Mouse (Mus musculus) forebrain, embryonic 13.5 days (tissue): ENCODE results near the gene Arcn1. TPM values are rescaled to one million over a fixed set of nuclear protein-coding genes. Genes with fewer than 3 reads are reported as not detected.
A peak's percentile ranks its signal among the peaks of the same experiment; 100 is the strongest.

Source experiments
- ATAC-seq: fragments of 200-750 bp; cut with Nextera tagmentation; 2 replicates; pipeline ENCODE4 v1.8.0; 2017
- H3K27ac ChIP-seq: fragments of 300-500 bp; sonication (generic); 2 replicates; pipeline ENCODE4 v1.5.1; 2015; ENCODE audit warnings: inconsistent platforms, mild to moderate bottlenecking, moderate library complexity
- H3K27me3 ChIP-seq: fragments of 300-500 bp; sonication (generic); 2 replicates; pipeline ENCODE4 v1.6.1; 2015; ENCODE audit warnings: mild to moderate bottlenecking, inconsistent platforms
- H3K36me3 ChIP-seq: fragments of 300-500 bp; sonication (generic); 2 replicates; pipeline ENCODE4 v1.6.1; 2015; ENCODE audit warnings: mild to moderate bottlenecking, inconsistent platforms; ENCODE audit not compliant: poor library complexity, severe bottlenecking
- H3K4me1 ChIP-seq: fragments of 300-500 bp; sonication (generic); 2 replicates; pipeline ENCODE4 v1.6.1; 2015; ENCODE audit warnings: inconsistent platforms
- H3K4me2 ChIP-seq: fragments of 300-500 bp; sonication (generic); 2 replicates; pipeline ENCODE4 v1.6.1; 2015; ENCODE audit warnings: inconsistent platforms, mild to moderate bottlenecking, moderate library complexity
- H3K4me3 ChIP-seq: fragments of 300-500 bp; sonication (generic); 2 replicates; pipeline ENCODE4 v1.5.1; 2015; ENCODE audit warnings: mild to moderate bottlenecking, inconsistent platforms
- H3K9ac ChIP-seq: fragments of 300-500 bp; sonication (generic); 2 replicates; pipeline ENCODE4 v1.6.1; 2015; ENCODE audit warnings: mild to moderate bottlenecking, inconsistent platforms
- H3K9me3 ChIP-seq: fragments of 300-500 bp; sonication (generic); replicated peaks from 2 replicates; pipeline ENCODE4 v1.6.1; 2016; ENCODE audit warnings: inconsistent platforms
- WGBS: fragments of 180-500 bp; shearing (Covaris S2); methylation state at CpG from one replicate; pipeline ENCODE4 v1.1.7; 2015; 5-methylcytosine and 5-hydroxymethylcytosine counted together
- polyA plus RNA-seq: library from polyadenylated mRNA; unstranded; fragments of >200 nt; fragmentation: Nextera tagmentation; extraction: Ambion mirVana; gene quantifications from 2 replicates; pipeline ENCODE4 v1.2.1, GENCODE M21; 2015

Arcn1 gene
- polyA plus RNA-seq, 1 experiment from 2014 or later: 132 TPM

DNA sequence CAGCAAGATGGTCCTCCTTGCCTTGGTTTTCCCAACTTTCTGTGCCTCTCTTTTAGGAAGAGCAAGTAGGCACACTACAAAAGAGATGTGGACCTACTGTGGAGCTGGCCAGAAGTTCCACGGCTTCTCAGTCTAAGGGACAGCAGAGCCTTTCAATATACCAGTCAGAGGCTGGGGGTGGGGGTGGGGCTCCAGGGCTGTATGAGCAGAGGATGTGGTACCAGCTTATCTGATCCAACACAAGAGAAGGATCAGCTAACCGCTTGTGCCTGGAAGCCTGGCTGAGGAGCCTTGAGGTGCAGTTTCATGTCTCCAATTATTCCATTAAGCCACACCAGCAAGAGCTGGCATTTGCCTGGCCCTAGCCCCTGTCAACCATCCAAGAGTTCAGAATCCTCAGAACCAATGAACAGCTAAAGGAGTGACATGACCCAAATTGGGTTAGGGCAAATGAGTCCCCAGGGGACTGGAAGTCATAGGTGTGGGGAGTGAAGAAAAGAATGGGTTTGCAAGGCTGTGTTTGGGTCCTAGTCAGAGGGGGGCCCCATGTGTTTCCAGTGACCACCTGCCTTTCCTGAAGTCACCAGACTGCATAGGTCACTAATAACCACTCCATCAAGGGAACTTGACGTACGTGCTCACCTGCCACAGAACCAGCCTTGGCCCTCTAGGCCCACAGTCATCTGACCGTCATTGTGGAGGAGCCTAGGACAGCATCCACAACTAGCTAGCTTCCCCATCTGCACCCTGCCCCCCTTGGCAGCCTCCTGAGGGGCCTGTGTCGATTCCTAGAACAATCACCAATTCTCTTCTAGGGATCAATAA is 50.4 kb downstream of the Arcn1 start:
- Histone ChIP-seq H3K27me3 (no peaks in the 10 kb centered on the region), H3K36me3 (peaks cover 54% of the 10 kb centered on the region), H3K27ac (no peak overlapping the region), H3K4me1 (peaks cover 37% of the 10 kb centered on the region), H3K9me3 (no peaks in the 10 kb centered on the region), H3K4me2 (no peak overlapping the region), H3K9ac (no peak overlapping the region; the same call in 1 of the 2 replicates), H3K4me3 (no peak overlapping the region)
- no peak for ATAC-seq
- WGBS: 87% methylated on average over 6 of the region's 6 CpGs

DNA sequence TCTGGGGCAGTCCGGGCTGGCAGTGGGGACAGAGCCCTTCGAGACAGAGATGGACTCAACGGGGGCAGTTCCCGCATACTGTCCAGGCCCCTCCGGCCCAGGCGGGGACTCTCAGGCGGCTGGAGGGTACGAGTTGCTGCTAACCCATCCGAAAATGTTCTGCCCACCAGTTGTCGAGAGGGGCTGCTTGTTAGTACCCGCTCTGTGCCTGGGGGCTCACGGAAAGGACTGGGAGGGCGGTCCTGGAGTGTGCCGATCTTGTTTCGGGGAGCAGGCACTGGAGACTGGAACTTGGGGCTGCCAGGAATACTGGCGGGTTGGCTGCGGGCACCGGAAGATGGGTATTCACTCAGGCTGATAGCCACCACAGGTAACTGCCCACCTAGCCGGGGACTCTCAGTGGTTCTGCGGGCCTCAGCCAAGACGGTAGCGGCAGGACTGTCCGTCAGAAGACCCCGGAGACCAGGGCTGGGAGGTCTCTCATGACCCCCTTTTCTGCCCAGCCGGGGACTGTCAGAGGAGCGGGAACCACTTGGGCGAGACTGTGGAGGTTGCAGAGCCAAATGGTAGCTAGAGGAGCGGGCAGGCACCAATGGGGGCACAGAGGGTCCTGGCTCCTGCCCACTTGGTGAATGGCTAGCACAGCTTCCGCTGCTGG is 51.8 kb downstream of the Arcn1 start:
- no peak for ATAC-seq
- Histone ChIP-seq H3K9me3 (no peaks in the 10 kb centered on the region), H3K4me3 (no peak overlapping the region), H3K9ac (no peak overlapping the region), H3K27ac (no peak overlapping the region), H3K27me3 (no peaks in the 10 kb centered on the region), H3K36me3 (peaks cover 67% of the 10 kb centered on the region), H3K4me2 (no peak overlapping the region), H3K4me1 (peaks cover 32% of the 10 kb centered on the region)
- 93% methylated on average over 29 of the region's 29 CpGs for WGBS

DNA sequence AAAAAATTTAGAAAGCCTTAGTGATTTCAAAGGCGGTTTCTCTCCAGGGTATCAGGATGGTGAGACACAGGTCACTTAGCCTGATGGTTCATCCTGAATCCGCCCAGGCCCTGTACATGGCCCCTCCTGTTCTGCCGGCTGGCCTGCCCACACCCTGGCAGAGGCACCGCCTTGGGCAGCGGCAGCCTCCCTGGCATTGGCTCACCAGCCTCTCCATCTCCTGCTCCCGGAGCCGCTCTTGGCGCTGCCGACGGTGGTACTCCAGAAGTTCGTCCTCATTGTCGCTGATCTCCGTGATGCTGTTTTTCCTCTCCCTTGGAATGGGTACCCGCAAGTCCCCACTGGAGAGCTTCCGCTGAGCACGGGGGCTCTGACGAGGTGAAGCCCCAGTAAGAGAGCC is 52.5 kb downstream of the Arcn1 start:
- no peak overlapping the region for H3K4me3 ChIP-seq
- WGBS: 84% methylated on average over 17 of the region's 17 CpGs
- no peak overlapping the region for H3K9ac ChIP-seq
- peaks cover 75% of the 10 kb centered on the region for H3K36me3 ChIP-seq
- H3K4me1 ChIP-seq: peaks cover 25% of the 10 kb centered on the region
- no peak overlapping the region for H3K27ac ChIP-seq
- H3K4me2 ChIP-seq: no peak overlapping the region
- ATAC-seq: no peak
- no peaks in the 10 kb centered on the region for H3K27me3 ChIP-seq
- H3K9me3 ChIP-seq: no peaks in the 10 kb centered on the region

DNA sequence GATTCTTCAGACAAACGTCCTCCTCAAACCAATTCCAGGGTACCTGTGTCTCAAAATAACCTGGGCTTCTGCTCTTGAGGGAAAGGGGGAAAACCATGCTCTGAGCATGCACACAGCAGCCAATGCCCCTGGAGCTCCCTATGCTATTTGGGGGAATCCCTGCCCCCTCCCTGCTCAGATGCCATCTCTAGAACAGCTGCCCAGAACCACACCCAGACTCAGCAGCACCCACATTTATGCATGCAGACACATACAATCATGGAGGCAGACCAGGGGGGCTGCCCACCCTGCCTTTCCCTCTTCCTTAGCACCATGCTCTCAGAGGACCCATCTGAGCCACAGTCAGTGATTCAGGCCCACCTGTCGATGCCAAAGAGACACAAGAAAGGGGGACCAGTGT is 54.1 kb downstream of the Arcn1 start:
- Histone ChIP-seq H3K27ac (no peak overlapping the region), H3K36me3 (peaks cover 83% of the 10 kb centered on the region), H3K27me3 (no peaks in the 10 kb centered on the region), H3K9ac (no peak overlapping the region), H3K4me2 (no peak overlapping the region), H3K4me1 (peaks cover 23% of the 10 kb centered on the region), H3K4me3 (no peak overlapping the region), H3K9me3 (no peaks in the 10 kb centered on the region)
- 75% methylated on average over 2 of the region's 2 CpGs for WGBS
- no peak for ATAC-seq

DNA sequence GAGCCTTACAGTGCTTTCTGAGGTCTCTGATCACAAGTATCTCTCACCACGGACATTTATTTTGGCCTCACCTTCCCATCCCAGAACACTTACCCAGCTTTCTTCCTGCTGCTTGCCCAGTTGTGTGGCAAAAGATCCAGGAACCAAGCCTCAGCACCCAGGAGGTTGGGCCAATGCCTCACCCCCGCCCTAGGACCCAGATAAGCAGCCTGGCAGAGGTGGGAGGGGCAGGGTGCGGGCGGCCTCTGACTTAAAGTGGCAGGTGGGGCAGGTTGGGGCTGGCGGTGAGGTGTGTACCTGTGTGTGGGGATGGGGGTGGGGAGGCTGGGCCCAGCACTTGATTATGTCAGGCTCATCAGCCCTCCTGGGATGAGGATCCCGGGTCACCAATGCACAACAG is 54.6 kb downstream of the Arcn1 start:
- Histone ChIP-seq H3K27ac (no peak overlapping the region), H3K27me3 (no peaks in the 10 kb centered on the region), H3K9ac (no peak overlapping the region), H3K36me3 (peaks cover 83% of the 10 kb centered on the region), H3K4me2 (no peak overlapping the region), H3K4me3 (no peak overlapping the region), H3K4me1 (peaks cover 24% of the 10 kb centered on the region), H3K9me3 (no peaks in the 10 kb centered on the region)
- ATAC-seq: no peak
- WGBS: 92% methylated on average over 6 of the region's 6 CpGs

DNA sequence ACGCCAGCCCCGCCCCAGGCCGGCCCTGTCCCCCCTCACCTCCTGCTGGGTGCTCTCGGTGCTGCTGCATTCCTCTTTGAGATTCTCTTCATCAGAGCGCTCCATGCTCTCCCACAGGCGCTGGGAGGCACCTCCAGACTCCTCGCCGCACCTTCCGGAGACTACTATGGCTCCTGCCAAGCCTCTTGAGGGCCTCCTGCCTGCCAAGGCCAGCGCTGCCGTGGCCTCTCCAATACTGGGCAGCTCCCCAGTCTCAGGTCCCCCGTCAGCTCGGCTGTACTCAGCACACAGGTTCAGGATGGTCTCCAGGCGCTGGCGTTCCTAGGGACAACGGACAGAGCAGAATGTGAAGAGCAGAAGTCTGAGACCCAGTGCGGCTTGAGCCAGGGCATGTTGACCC is 56.0 kb downstream of the Arcn1 start:
- Histone ChIP-seq H3K4me3 (no peak overlapping the region), H3K27me3 (no peaks in the 10 kb centered on the region), H3K36me3 (peaks cover 82% of the 10 kb centered on the region), H3K9me3 (no peaks in the 10 kb centered on the region), H3K27ac (no peak overlapping the region), H3K4me2 (no peak overlapping the region), H3K4me1 (peaks cover 26% of the 10 kb centered on the region), H3K9ac (no peak overlapping the region)
- 69% methylated on average over 17 of the region's 17 CpGs for WGBS
- ATAC-seq: no peak

DNA sequence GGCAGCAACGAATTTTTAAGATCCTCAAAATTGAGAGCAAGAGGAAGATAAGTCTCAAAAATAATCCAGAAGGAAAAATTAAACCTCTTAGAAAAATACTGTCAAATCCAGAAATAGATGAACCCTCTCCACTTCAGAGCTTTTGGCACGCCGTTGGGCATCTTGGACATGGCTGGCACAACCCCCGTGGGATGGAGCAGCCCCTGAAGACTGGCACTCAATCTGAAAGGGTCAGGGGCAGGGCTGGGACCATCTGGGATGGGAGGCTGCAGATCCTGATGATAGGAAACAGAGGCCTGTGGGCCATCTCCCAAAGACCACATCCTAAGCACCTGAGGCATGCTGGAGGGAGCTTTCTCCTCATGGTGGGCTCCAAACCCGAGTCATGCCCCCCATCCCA is 57.4 kb downstream of the Arcn1 start:
- no peak overlapping the region for H3K4me3 ChIP-seq
- ATAC-seq: no peak
- H3K36me3 ChIP-seq: peaks cover 82% of the 10 kb centered on the region
- H3K27me3 ChIP-seq: no peaks in the 10 kb centered on the region
- H3K9ac ChIP-seq: no peak overlapping the region; the same call in 1 of the 2 replicates
- no peak overlapping the region for H3K27ac ChIP-seq
- H3K9me3 ChIP-seq: no peaks in the 10 kb centered on the region
- WGBS: 86% methylated on average over 5 of the region's 5 CpGs
- no peak overlapping the region for H3K4me2 ChIP-seq
- peaks cover 26% of the 10 kb centered on the region for H3K4me1 ChIP-seq

DNA sequence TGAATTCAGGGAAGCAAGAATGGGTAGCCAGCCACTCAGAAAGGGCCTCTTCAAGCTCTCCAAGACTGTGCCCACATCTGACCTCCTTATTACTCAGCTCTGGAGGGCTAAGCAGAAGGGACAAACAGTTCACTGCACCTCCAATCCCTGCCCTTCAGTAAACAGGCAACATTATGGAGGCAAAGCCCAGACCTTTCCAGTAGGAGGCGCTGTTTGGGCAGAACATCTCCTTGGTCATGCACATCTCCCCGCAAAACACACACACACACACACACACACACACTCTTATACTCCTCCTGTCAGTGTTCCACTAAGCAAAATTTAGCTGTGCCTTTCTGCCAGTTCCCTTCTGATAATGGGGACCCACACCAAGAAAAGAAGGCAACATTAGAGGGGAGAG is 58.0 kb downstream of the Arcn1 start:
- Histone ChIP-seq H3K27ac (no peak overlapping the region), H3K4me3 (no peak overlapping the region), H3K4me2 (no peak overlapping the region), H3K36me3 (peaks cover 82% of the 10 kb centered on the region), H3K9ac (no peak overlapping the region), H3K27me3 (no peaks in the 10 kb centered on the region), H3K9me3 (no peaks in the 10 kb centered on the region), H3K4me1 (peaks cover 26% of the 10 kb centered on the region)
- 50% methylated on average over 2 of the region's 2 CpGs for WGBS
- ATAC-seq: no peak

DNA sequence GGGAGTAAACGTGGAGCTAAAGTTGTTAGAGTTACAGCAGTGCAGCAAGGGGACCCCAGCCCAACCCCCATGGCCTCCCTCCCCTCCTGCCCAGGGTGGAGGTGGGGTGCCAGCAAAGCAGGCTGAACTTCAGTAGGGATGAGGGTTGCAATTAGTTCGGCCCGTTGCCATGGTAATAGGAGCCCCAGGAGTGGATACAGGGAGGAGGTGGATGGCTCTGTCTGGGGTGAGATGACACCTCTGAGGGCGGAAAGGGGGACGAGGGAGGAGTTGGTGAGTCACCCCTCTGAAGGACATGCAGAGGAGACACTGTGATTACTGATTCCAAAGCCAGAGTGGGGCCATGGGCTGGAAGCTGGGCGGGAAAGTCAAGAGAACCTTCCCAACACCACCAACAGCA is 58.7 kb downstream of the Arcn1 start:
- H3K27me3 ChIP-seq: no peaks in the 10 kb centered on the region
- H3K4me3 ChIP-seq: peak overlapping the region; percentile 38
- peak overlapping the region; percentile 74 for H3K4me2 ChIP-seq
- 0 out of 2 replicates have a peak, but pooled peaks have one; percentile 31 for ATAC-seq
- H3K9ac ChIP-seq: peak overlapping the region; percentile 62; the same call in 1 of the 2 replicates
- peaks cover 26% of the 10 kb centered on the region for H3K4me1 ChIP-seq
- H3K9me3 ChIP-seq: no peaks in the 10 kb centered on the region
- 18% methylated on average over 6 of the region's 6 CpGs for WGBS
- H3K36me3 ChIP-seq: peaks cover 84% of the 10 kb centered on the region
- H3K27ac ChIP-seq: no peak overlapping the region

DNA sequence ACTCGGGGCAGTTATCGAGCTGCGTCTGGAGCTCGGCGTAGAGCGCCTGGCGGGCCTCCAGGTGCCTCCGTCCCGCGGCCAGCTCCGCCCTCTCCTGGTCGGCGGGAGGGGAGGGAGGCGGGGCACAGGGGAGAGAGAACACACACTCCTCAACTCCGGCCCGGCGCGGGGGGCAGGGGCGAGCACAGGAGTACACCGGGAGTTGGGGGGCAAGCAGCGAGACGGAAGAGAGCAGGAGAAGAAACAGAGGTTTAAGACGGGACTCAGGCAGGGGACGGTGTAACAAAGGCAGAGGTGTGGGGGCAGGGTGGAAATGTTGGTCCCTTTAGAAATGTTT is 59.2 kb downstream of the Arcn1 start:
- H3K4me2 ChIP-seq: peak overlapping the region; percentile 74
- H3K9me3 ChIP-seq: no peaks in the 10 kb centered on the region
- H3K36me3 ChIP-seq: peaks cover 84% of the 10 kb centered on the region
- peak overlapping the region; percentile 38 for H3K4me3 ChIP-seq
- 2% methylated on average over 24 of the region's 24 CpGs for WGBS
- H3K27me3 ChIP-seq: no peaks in the 10 kb centered on the region
- peaks cover 26% of the 10 kb centered on the region for H3K4me1 ChIP-seq
- H3K9ac ChIP-seq: peak overlapping the region; percentile 62
- ATAC-seq: peak; percentile 76
- no peak overlapping the region; the same call in 1 of the 2 replicates for H3K27ac ChIP-seq

DNA sequence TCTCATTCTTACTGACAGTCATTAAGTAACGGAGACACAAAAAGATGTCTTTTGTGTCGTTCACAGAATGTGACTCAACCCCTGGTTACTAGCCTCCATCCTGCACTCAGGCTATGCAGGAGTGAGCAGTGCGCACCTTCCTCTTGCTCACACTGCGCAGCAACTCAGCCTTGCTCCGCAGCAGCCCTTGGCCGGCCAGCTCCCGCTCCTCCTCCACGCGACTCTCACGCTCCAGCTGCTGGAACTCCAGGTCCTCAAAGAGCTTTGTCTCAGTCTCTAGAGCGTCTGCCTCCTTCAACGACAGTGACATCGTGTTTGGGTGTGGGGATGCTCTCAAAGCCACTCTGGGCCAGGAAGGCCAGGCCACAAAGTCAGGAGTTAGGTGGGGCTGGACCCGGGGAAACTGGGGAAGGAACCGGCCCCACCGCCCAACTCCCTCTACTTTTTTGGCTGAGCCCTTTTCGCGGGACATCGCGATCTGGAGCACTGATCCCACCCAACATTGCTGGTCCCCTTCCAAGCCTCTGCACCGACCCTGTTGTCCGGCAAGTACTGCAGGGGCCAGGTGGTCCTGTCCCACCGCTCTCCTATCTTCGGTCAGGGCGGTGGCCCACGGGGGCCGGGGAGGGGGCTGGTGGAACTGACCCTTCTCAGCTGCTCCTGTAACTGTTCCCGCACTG is 59.8 kb downstream of the Arcn1 start:
- no peak overlapping the region; the same call in 1 of the 2 replicates for H3K27ac ChIP-seq
- H3K27me3 ChIP-seq: no peaks in the 10 kb centered on the region
- 0 out of 2 replicates have a peak, but pooled peaks have one; percentile 39 for ATAC-seq

DNA sequence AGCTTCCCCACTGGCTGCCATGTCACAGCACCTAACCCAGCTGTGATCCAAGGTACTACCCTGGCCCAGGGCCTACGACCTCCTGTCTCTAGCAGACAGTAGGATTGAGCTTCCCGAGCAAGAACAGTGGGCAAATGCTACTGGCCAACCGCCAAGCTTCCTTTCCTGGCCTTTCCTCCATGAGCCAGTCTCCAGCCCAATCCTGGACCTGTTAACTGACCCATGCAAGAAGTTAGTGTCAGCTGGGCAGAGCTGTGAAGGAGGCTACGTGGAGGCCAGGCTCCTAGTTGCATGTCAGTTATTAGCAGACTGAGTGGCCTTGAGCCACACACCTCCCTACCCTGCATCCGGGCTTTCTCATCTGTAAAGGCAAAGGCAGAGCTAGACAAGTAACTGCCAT is 67.9 kb downstream of the Arcn1 start:
- Histone ChIP-seq H3K36me3 (peaks cover 99% of the 10 kb centered on the region), H3K4me1 (no peaks in the 10 kb centered on the region), H3K9ac (no peak overlapping the region), H3K4me2 (no peak overlapping the region), H3K27me3 (no peaks in the 10 kb centered on the region), H3K27ac (no peak overlapping the region), H3K4me3 (no peak overlapping the region), H3K9me3 (no peaks in the 10 kb centered on the region)
- no peak for ATAC-seq
- WGBS: 90% methylated on average over 5 of the region's 5 CpGs

More for the DNA sequence above, 59.8 kb downstream of the Arcn1 start:
- Histone ChIP-seq H3K36me3 (peaks cover 84% of the 10 kb centered on the region), H3K4me3 (peak overlapping the region; percentile 38), H3K4me2 (peak overlapping the region; percentile 74), H3K9me3 (no peaks in the 10 kb centered on the region), H3K4me1 (peaks cover 26% of the 10 kb centered on the region), H3K9ac (peak overlapping the region; percentile 62)
- 10% methylated on average over 28 of the region's 28 CpGs for WGBS
